Mouse (Mus musculus) splenic B cell, adult 2 months (primary cell): Measurements from ENCODE around the gene Ryr3.

Source experiments
- DNase-seq: peaks from one replicate; pipeline ENCODE4 v3.0.0-alpha.2; 2011; ENCODE audit warnings: low read depth, low spot score
- H3K27me3 ChIP-seq: 2 replicates; pipeline ENCODE4 v1.6.1; 2012; ENCODE audit warnings: mild to moderate bottlenecking, low read length, moderate library complexity, mixed read lengths; ENCODE audit not compliant: control insufficient read depth, poor library complexity, insufficient read depth, severe bottlenecking
- H3K36me3 ChIP-seq: 2 replicates; pipeline ENCODE4 v1.6.1; 2012; ENCODE audit warnings: mild to moderate bottlenecking, low read length, moderate library complexity, mixed read lengths; ENCODE audit not compliant: control insufficient read depth, poor library complexity, insufficient read depth, severe bottlenecking

The Ryr3 gene

GRCm38 (mm10) chr2:112591451-112591871 is 625.4 kb downstream of the Ryr3 start:
- no peak for DNase-seq

GRCm38 (mm10) chr2:112590985-112591384 is 625.9 kb downstream of the Ryr3 start:
- Histone ChIP-seq H3K36me3 (no peaks in the 10 kb centered on the region), H3K27me3 (no peaks in the 10 kb centered on the region; the same call in 1 of the 2 replicates)
- DNase-seq = no peak

More at GRCm38 (mm10) chr2:112591451-112591871, 625.4 kb downstream of the Ryr3 start:
- Histone ChIP-seq H3K36me3 (no peaks in the 10 kb centered on the region), H3K27me3 (no peaks in the 10 kb centered on the region; the same call in 1 of the 2 replicates)
